Mouse (Mus musculus) brain, embryonic 18.5 days (tissue): ENCODE measurements around the gene Mrpl39.
A peak's percentile ranks its signal among the peaks of the same experiment; 100 is the strongest.

Source experiments
- DNase-seq: peaks from one replicate; pipeline ENCODE4 v3.0.0-alpha.2; 2012; ENCODE audit warnings: low read depth, low spot score

Gene Mrpl39

DNA sequence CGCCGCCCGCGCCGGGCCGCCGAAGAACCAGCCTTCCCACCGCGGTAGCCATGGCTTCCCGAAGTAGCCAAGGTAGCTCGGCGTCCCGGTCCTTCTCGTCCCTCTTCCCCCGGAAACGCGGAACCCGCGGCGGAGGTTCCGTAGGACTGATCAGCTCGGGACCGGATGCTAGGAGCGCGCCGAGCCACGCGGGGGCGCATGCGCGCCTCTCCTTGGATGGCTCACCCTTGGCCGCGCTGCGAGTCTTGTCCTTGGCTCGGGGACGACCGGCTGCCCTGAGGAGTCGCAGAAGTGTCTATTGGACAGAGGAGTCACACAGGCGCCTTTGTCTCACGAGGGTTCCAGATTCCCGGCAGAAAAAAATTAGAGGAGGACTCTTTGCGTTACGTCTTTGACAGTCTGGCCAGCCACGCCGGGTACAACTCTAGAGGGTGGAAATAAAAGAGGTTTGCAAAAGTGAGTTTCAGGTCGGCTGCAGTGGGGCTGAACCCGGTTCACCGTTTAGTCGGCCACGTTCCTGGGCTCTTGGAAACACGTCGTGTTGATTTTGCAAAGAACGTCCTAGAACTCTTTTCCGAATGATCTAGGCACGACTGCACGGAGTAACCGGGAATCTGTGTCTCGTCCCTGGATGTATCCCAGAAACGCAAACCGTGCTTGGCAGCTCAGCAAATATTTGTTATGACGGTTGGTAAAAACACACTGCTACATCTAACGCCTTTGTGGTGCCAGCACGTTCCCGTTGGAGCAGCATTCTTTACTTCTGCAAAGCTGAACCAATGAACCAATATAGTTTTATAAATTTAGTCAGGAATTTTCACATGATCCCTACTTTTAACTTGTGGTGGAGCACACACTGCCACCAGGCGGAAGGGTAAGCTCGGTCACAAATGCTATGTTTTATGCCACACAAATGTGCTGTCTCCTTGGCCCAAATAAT is at the start of gene Mrpl39:
TSS of gene Mrpl39 (minus strand) at position 577 of the 940 bp plus-strand sequence.
- peak; percentile 84 for DNase-seq

GRCm38 (mm10) chr16:84784966-84785365 is 49.4 kb upstream of the Mrpl39 start:
- DNase-seq = no peak

DNA sequence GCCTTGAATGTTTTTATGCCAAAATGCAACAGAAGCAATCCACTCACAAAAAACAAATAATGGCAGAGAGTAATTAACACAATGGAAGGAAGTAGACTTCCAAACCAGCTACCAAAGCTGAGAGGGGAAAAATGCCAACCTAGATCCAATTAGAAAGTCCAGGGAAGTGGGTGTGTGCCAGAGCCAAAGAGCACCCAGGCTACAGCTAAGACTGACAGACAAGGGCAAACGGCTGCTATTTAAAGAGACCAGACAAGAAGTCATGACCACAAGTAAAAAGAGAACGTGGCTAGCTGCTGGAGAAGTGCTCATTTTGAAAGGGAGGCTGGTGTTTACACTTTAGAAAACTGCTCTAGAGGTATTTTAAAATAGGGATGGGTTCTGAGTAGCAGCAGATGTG is 47.7 kb upstream of the Mrpl39 start:
- DNase-seq = no peak

DNA sequence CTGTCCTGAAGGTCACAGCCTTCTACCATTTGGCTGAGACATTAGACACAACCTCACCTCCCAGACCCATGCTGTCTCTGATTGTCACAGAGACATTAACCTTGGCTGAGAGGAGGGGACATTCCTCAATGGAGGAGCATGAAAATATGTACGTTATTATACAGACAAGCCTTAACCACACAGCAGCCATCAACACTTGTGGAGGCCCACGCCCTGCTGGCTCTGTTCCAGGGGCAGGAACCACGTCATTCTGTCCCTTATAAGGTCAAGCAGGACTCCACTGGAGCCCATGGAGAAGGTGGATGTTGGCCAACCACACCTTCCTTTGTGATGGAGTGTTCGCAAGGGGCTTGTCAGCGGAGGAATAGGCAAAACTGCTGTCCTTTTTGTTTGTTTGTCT is 44.2 kb upstream of the Mrpl39 start:
- DNase-seq = no peak

GRCm38 (mm10) chr16:84778861-84779630 is 43.5 kb upstream of the Mrpl39 start:
- no peak for DNase-seq

- DNase-seq = no peak
Observed at GRCm38 (mm10) chr16:84778431-84778830, 42.9 kb upstream of the Mrpl39 start.

DNA sequence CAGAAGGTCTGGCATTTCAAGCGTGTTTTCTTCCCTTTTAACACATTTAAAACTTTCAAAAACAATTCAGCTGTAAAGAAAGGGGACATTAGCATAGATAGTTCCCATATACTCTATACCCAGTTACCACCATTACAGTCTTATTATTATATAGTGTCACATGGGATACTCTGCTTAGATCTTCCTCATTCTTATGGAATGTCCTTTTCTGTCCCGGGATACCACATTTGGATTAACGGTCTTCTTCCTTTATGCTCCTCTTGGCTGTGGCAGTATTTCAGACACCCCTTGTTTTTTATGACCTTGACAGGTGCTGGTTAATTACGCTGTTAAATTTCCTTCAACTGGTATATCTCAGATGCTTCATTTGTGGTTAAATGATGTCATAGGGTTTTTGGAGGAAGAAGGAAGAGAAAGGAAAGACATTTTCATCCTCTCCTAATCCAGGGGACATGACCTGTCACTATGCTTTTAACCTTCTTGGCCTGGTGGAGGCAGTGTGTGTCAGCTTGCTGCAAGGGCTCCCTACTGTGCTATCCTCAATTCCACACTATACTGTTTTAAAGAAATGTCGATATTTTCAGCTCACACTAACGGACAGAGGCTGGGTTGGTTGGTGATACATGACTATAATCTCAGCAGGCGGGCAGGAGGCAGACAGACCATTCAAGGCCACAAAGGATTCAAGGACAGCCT is 40.7 kb upstream of the Mrpl39 start:
- DNase-seq = no peak

GRCm38 (mm10) chr16:84775356-84775755 is 39.8 kb upstream of the Mrpl39 start:
- DNase-seq = no peak

GRCm38 (mm10) chr16:84774761-84775231 is 39.3 kb upstream of the Mrpl39 start:
- no peak for DNase-seq

DNA sequence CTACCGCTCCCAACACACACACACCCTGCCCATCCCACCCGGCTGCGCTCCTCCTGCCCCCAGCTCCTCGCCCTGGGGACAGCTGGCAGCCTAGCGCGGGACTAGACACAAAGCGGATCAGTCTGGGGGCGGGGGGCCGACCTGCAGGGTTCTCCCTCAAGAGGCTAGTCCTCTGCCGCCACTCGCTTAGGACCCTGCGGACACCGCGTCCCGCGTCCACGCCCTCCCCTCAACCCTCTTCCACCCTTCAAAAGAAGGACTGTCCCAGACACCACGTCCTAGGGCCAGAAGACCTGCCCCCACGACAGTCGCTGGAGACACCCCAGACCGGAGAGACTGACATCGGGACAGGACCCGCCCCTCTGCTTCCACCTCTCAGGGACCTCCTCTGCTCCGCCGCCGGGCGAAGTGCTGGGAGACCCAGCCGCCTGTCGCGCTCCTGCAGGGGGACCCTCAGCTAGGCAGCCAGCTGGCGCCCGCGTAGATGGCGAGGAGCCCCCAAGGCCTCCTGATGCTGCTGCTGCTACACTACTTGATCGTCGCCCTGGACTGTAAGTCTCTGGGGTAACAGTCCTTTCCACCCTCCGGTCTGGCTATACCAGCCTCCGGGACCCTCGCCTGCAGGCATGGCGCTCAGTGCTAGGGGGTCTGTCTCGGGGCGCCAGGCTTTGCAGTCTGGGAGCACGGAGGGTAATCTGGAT is 38.6 kb upstream of the Mrpl39 start, which contains the start of gene Jam2:
TSS of gene Jam2 (plus strand) at position 121 of the 701 bp plus-strand sequence.
- no peak for DNase-seq

- DNase-seq = no peak
Observed at GRCm38 (mm10) chr16:84773268-84773861, 37.8 kb upstream of the Mrpl39 start.

DNA sequence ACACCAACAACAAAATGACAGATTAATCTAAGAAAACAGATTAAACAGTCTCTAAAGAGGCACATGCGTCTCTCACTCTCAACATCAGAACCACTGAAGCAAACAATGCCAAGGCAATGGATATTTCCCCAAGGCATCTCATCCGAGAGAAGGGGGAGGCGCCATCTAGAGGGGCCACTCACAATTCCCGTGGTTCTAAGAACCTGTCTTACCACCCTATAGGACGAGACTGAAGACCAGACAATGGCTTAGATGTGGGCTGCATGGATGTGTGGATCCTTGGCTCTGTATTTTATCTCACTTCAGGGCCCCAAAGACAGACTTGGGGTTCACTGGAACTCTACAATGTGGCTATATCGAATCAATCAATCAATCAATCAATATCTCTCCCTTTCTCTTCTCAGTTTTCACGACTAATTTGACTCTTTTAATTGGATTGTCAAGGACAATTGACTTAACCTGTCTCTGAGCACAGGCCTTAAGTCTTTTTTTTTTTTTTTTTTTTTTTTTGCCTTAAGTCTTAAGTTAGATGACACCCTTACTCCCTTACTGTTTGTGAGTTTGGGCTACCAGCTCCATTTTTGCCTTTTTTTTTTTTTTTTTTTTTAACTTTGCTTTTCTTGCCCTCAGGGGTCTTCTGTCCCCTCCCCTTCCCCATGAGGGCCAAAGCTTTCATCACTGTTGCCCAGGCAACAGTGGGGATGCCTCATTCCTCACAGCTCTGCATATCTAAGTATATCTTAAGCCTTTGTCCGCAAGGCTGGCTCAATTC is 37.1 kb upstream of the Mrpl39 start:
- no peak for DNase-seq

- DNase-seq = no peak
Observed at GRCm38 (mm10) chr16:84771461-84771860, 35.9 kb upstream of the Mrpl39 start.

- no peak for DNase-seq
Observed at GRCm38 (mm10) chr16:84770891-84771290, 35.3 kb upstream of the Mrpl39 start.

DNA sequence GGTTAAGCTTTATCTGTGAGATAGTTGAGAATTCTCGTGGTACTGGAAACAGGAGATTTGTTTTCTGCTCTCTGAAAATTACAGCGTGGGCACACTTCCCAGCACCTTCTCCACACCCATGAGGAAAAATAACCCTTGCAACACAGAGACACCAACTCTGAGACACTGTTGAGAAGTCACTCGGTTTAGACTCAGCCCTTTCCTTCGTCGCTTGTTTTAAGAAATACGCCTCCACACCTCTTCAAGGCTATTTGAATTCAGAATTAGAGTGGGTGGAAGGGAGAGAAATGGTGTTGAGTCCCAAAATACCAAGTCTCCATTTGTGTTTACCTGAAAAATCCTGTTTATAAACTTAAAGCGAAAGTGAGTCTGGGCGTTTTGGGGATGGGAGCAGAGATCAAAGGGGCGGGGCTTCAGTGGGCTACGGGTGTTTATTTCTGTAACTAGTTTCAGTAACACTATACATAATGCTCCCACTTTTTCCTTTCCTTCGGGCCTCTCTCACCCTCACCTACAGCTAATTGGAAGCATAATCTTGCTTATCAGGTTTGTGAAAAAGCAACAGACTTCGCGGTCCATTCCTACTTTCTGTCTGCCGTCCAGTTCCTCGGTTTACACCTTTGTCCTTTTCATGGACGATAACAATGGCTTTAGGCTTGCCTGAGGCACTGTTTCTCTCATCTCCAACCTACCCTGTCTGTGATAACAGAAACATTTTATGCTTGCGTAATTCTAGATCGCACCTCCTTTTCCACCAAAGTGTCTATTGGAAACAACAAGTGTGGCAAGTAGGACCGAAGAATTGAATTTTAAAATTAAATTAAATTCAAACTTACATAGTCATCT is 34.3 kb upstream of the Mrpl39 start:
- no peak for DNase-seq

GRCm38 (mm10) chr16:84769182-84769581 is 33.6 kb upstream of the Mrpl39 start:
- no peak for DNase-seq

DNA sequence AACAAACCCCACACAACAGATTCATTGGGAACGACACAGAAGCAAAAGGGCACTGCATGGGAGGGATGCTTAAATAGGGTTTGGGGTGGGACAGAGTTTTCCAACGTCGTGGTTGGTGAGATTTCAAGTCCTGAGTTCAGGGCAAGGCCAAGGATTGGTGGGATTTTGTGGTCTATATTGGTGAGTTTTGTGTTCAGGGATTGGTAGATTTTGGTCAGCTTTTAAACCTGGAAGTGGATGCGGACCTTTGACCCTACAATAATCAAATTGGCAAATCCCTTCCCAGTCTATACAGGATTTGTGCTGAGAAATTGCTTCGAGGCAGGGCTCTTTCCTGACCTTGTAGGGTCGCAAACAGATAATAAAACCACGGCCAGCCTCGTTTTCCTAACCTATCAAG is 32.4 kb upstream of the Mrpl39 start:
- no peak for DNase-seq

DNA sequence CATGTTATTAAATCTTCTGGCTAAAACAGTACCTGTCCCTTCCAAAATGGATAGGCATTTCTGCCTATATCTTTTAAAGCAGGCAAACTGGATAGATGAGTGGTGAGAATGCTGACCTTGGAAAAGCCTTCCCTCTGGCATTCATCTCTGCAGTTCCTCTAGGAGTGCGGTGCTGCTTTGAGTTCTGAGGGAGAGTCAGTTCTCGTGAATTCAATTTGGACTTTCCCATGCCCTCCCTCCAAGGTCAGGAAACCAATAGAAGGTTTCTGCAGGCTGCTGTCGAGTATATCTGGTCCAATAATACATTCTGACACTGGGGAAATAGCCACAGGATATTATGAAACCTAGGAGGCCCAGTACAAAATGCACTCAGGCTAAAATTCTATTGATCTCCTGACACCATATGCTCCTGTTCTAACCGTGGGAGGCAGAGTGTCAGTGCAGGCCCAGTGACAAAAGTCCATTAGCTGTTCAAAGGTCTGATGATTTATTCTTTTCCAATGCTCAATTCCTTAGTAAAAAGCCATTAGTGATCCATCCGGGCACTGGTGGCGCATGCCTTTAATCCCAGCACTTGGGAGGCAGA is 10.3 kb upstream of the Mrpl39 start:
- no peak for DNase-seq
